Mouse (Mus musculus) adrenal gland, postnatal 10 days (tissue): ENCODE data around the gene Ccdc183. TPM values are rescaled to one million over a fixed set of nuclear protein-coding genes. Genes with fewer than 3 reads are reported as not detected.

ENCODE experiments used
- DNase-seq: peaks from one replicate; pipeline ENCODE4 v3.0.0; 2021; ENCODE audit warnings: mixed read lengths
- total RNA-seq, 2 experiments: library from RNA; stranded (reverse); gene quantifications; 2 replicates each; pipeline ENCODE4 v1.2.3; 2021

Gene Ccdc183
- total RNA-seq, 2 experiments from 2014 or later, result not detected

DNA sequence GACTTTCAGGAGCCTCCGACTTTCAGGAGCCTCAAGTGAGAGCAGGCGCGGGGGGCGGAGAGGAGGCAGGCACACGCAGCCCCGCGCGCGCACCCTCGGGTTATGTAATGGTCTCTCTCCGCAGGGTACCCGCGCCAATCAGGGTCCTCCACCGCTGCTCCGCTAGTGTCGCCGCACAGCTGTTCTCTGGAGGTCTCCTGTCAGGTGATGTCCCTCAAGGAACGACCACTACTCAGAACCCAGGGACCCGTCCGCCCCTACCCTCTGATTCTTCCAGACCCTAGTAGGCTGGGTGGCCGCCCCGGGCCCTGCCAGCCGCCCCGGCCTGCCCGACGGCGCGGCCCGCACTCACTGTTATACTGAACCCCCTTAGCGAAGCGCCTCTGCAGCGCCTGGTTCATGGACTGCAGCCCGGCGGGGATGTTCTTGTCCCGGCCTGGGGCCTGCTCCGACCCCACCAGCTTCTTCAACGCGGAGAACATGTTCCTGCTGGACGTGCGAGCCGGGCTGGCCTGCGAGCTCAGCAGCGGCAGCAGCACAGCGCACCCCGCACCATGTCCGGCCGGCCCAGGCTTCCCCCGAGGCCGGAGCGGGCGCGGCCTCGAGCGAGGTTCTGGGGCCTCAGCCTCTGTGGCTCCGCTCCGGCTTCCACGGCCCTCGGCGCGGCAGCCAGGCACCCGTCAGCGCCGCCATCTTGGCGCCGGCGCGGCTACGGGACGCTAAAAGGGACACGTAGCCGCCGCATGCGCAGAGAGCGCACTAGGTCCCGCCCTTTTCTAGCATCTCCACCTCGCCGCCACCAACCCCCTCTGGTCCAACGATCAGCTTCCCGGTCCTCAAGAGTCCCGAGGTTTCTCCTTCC, 9.5 kb downstream of the Ccdc183 start, which contains the start of gene Rabl6:
Rabl6 (minus strand) TSS at position 761 of the 862 bp plus-strand sequence.
- DNase-seq, result peak; percentile 93

DNA sequence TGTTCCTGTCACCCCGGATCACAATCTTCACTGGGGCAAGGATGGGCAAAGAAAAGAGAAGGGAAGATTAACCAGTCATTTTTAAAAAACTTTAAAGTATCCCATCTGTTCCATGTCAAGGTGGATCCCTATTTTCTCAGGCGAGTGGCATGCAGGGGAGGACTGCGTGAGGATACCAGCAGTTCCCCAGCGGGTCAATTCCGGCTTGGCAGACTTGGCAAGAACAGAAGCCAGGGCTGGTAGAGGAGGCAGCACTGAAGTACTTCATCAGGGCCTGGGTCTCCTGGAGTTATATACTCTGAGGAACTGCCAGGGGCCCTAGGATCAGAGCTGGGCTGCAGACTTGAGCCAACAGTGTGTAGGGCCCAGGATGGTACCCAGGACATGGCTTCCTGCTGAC, 15.0 kb downstream of the Ccdc183 start:
- no peak for DNase-seq

DNA sequence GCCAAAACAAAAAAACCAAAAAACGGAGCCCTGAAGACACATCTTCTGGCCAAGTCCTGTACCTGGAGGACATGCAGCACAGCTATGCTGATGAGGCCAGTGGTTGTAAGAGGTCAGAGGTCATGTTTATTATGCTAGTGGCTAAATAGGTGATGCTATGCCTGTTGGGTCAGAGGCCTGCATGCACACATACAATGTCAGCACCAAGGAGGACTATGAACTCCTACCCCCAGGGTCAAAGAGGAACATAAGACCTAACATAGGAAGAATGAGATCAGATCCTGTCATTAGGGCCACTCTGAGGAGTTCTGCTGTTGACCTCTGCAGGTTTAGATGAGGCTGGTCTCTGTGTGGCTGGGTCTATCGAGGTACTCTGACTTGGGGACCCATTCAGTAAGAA, 17.4 kb downstream of the Ccdc183 start:
- no peak for DNase-seq

DNA sequence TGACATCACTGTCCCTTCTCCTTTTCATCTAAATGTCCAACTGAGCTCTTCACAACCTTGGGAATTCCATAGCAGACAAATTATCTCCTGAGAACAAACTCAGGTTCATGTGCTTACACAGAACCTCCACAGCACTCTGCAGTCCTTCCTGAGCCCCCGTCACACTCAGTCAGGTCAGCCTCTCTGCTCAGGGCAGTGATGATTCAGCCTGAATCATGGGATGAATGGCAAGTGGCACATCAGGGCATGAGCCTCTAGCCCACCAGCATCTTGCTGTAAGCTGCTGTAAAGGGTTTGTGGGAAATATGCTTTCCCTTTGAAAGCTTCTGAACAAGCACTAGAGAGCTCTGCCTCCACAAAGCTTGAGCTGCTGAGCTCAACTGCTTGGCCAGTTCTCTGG, 18.7 kb downstream of the Ccdc183 start:
- no peak for DNase-seq

DNA sequence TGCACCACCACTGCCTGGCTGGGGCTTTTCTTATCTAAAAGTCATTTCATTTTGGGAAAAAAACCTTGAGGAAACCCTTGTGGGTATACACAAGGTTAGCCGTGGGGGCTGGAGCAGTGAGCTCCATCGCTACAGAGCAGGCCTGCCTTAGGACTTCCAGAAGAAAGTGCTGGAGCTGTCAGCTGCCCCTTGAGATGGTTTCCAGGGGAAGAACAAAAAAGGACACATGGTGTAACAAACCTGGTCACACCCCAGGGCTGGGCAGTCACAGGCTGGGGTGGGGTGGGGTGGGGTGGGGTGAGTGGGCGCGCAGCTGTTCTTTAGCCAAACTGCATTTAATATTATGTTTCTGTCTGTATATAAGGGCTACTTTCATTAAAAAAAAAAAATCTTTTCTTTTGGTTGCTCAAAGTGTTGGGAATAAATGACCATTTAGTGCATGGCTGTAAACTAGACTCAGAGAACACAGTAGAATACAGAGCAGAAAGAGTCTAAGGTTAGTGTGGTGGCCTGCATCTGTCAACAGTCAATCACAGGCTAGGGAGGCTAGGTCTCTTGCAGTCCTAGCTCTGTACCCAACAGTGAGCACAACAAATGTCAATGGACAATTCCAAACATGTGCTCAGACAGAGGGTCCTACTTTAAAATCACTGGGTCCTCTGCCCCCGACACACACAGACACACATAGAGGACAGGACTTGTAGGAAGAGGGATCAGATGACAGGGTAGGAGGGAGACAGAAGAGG, 20.5 kb downstream of the Ccdc183 start:
- DNase-seq, result no peak

DNA sequence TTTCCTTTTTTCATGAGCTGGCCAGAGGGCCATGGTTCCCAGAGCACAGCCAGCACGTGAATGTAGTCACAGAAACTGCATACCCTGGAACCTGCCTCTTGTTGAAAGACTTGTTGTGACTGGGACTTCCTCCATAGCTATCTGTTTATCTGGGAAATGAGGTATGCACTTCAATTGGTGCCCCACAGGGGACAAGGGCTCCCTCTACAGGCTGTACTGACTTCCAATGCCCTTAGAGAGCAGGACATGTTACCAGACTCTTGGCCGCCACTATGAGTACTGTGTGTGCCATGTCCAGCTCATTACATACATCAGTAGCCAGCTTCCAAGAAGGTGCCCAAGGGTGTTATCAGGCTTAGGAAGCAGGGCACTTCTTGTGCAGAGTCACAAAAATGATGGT, 25.6 kb downstream of the Ccdc183 start:
- peak; percentile 50 for DNase-seq

DNA sequence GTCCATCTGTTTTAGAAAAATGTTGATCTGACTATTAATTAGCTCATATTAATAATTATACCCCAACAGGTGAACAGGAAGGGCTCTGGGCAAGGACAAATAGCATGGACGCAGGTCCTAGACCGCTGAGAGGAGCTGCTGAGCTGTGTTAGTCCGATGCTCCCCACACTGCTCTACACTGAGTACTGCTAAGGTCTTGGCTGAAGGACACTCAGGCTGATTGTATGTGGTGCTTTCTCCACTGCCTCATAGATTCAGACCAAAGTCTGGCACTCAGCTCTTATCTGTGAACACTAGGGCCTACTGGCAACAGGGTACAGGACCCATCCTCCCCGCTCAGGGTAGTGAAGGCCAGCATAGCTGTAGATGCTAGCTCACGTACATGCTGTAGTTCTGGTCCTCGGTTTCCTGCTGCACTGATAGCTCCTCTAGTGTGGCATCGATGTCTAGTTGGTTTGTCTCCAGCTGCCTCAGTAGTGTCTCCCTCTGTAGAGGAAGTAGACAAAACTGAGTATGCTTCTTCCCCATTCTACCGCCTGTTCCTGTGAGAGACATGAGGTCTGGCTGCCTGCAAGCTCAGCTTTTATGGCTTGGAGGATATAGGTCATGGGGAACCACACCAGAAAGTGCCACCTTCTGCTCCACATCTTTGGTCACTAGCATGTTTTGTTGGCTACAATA, 29.1 kb downstream of the Ccdc183 start:
- no peak for DNase-seq

DNA sequence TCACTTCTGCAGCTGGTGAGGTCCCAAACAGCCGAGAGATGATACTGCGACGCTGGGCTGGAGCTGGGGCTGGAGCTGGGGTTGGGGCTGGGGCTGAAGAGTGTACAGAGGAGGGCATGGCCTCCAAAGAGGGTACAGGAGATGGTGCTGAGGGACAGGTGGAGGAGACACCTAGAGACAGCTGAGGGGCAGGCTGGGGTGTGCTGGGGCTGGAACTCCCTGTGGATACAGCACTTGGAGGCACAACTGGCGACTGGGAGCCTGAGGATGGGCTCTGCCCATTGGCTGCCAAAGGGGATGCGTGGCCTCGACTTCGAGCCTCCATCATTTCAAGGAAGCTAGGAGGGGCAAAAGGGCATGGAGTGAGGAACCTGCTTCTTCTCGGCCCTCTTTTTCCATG, 30.2 kb downstream of the Ccdc183 start:
- no peak for DNase-seq

DNA sequence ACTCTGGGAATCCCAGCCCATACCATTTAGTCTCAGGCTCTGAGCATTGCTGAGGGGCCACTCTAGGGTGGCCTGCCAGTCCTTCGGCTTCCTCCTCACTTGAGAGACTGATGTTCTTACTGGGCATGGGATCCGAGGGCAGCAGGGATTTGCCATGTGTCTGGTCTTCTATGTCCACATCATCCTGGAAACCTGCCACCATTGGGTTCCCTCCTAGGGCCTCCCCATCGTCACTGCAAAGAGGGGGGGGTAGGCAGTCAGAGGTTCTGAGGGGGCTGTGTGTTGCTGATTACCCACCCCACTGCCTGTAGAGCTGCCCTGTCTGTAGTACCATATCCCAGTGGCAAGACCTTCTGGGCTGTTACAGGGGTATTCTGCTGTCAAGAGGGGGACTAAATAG, 31.9 kb downstream of the Ccdc183 start:
- peak; percentile 14 for DNase-seq

DNA sequence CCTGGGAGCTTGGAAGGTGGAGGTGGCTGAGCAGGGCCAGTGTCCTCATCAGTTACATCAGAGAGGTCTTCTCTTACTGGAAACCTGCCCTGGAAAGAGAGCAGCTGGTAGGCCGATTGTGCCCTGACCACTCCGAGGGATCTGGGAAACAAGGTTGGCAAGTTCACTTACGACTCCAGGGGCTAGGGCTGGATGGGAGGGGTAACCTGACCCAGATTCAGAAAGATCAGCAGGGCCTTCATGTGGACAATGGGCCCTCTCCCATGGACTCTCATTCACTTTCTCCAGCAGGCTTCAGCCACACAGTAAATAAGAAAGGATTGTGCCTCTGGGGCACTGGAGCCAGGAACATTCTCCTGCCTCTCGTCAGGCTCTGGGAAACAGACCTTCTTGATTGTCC, 32.6 kb downstream of the Ccdc183 start:
- DNase-seq, result no peak

DNA sequence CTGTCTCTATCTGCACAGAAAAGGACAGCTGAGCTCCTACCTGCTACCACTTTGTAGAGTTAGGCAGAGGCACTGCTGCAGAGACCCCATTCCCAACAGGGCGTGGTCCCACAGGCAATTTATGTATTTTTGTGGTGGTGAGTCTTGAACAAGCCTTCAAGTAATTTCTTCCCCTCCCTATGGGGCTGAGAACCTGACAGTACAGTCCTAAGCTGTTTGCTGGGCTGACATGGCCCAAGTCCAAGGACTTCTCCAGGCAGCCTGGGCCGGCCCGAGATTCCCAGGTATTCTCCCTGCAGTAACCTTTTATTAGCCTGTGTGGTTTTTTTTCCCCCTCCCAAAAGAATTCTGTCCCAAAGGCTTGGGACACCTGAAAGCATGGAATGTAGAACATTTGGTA, 33.3 kb downstream of the Ccdc183 start:
- peak; percentile 27 for DNase-seq

DNA sequence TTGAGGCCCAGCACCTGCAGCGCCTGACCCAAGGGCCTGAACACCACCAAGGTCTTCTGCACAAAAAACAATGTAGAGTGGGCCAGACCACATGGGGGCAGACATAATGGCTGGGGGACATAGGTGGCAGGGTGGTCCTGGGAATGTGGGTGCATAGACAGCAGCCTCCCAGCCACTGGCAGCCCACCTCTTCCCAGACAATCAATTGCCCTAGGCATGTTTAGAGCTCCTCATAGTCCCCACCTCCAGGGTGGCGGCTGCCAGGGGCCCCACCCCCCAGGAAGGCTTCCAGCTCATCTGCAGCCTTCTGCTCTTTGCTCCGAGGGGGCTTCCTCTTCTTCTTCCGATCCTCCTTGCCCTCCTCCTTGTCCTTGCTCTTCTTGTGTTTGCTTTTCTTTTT, 33.9 kb downstream of the Ccdc183 start:
- DNase-seq, result peak; percentile 22

DNA sequence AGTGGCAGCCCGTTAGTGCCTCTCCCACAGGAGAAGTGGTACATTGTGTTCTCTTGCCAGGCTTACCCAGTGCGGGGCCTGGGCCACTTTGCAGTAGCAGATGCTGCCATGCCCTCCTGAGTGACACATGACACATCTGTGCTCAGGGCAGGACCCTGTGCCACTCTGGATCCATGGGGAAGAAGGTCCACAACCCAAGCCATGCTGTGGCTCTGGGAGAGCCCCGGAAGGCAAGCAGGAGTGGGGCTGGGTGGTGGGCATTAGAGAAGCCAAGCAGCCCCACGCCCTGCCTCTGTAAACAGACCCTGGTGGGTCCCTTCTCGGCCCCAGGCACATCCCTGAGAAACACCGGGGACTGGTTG, 34.4 kb downstream of the Ccdc183 start:
- peak; percentile 24 for DNase-seq

DNA sequence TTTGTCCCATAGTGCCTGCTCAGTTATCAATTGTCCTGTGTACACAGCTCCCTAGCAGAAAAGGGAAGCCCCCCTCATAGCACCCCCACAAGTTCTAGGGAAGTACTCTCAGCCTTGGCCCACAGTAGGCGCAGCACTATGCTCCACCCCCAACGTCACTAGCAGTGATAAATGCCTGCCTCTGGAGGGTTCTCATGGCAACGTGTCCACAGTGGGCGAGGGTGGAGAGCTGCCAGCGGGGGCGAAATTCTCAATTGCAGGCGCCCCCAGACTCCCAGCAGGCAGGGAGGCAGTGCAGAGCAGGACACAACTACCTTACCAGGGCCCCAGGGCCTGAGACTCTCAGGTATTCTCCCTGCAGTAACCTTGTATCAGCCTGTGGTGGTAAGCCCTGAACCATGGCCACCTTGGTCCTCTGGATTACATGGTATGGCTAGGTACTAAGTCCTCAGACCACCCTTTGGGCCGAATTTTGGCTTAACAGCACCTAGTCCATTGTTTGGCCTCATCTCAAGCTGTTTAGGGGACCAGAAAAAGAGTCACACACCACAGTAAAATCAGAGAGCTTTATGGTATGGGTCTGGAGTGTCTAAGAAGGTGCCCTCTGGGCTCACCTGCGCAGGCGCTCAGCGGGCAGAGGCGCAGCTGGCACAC, 34.9 kb downstream of the Ccdc183 start:
- peak; percentile 57 for DNase-seq

DNA sequence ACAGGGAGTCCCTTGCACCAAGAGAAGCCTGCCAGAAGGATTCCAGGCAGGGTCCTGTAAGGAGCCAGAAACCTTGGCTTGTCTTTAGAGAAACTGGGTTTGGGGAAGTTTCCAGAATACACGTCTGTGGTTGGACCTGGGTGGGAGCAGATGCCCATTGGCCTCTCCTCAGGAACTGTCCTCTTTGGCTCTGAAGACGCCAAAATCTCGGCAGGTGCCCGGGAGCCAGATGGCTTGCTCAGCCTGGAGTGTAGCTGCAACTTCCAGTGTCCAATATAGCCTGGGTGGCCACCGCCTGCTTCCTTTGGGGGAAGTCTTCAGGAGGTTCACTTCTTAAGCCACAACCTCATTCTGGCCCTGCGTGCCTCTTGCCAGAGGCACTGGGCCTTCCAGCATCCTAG, 35.6 kb downstream of the Ccdc183 start:
- peak; percentile 26 for DNase-seq

DNA sequence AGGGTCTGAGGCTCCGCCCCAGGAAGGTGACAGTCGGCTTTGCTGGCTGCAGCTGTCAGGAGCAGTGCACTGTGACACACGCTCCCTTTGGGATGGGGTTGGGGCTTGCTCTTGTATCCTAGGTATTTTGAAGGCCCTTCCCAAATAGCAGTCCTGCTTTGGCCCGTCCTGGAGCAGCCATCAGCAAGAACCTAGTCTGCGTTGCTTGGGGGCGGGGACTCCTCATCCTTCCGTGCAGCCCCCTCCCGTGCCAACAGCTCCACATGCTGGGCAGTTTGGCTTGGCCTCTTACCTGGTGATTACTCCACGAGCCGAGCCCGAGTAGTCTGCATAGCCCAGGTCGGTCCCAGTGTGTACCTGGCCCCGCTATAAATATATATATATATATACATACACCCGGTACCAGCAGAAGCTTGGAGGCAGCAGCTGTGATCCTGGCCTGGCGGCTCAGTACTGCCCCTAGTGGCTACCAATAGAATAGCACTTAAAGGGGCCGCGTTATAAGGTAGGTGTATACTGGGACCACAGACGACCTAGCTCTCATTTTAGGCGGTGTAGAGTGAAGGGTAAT, 36.1 kb downstream of the Ccdc183 start, which contains the start of gene Ajm1:
Ajm1 (minus strand) TSS at position 464 of the 571 bp plus-strand sequence.
- peak; percentile 73 for DNase-seq

DNA sequence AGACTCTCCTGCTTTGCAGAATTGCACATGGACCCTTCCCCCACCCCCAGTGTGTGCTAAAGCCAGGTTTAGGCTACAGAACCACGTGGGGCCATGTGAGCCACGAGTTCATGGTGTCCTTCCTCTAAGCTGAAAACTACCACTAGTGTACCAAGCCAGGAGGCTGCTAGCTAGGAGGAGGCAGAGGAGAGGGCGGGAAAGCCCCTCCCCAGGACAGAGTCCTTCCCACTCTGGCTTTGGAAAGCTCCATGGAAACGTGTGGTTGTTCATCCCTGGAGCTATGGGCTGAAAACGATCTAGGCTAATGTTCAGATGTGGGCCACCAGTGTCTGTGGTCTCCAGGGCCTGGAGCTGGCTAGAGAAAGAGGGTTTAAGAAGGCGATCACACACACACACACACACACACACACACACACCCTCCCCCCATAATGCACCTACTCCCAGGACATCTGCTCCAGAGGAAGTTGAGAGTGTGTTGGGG, 36.8 kb downstream of the Ccdc183 start:
- DNase-seq, result no peak

DNA sequence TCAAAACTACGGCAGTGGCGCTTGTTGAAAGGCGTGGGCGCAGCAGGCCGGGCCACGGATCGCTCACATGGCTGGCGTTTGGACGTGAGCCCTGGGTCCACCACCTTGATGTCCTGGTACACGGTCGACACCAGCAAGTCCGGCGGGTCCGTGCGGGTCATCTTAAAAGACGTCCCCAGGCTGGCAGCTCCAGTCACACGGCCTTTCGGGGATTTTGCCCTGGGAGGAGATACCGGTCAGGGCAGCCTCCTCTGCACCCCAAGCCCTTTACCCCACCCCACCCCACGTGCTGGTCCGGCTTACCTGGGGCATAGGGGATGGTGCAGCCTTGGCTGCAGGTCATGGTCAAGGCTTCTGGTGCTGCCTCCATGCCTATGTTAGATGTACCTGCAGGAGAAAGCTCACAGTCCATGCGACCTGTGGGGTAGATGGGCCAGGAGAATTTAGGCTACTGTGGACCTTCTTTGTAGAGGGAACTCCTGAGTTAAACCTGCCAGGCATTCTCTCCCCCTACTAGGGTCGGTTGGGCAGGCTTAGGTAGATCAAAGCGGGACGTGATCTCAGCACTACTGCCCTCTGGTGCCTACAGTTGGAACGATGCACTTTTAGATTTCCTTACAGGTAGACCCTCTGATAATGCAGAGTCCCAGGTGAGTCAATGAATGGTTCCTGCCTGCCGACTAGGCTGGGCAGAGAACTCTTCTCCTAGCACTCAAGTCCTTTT, 37.6 kb downstream of the Ccdc183 start:
- DNase-seq, result peak; percentile 50

DNA sequence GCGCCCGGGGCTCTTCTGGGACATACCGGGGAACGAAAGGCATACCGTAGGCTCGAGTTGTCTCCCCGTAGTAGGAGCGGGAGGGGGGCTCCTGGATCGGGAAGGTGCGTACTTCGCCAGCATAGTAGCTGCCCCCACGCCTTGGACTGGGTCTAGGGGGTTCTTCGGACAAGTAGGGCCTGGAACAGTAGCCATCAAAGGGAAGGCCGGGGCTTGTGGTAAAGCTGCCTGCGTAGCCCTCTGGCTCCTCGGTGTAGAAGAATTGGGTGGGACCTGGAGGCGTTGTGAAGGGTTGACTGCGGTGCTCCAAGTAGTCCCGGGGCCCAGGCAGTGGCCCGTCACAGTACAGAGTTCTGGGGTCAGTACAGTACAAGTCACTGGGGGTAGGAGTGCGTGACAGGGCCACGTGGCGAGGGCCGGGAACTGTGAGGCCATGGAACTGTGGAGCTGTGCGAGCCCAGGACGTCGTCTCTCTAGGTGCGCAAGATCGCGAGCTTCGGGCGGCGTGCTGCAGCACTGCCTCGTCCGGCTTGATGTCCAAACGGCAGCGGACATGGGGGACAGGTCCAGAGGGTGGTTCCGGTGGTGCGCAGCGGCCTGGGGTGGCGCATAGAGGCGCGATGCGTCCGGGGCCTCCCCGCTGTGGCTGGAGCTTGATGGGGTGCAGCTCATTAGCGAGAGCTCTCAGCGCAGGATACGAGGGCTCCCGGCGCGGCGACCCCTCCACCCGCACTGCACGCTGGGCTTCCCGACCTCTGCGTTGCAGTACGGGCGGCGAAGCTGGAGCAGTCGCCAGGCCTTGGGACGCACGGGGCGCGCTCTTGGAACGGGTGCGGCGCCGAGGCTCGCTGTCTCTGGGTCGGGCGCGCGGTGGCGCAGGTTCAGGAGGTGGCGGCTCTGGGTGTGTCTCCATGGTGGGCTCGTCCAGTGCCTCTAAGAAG, 38.4 kb downstream of the Ccdc183 start:
- peak; percentile 24 for DNase-seq
